Mouse (Mus musculus) liver, embryonic 13.5 days (tissue): ENCODE results near the gene Gba. TPM values are rescaled to one million over a fixed set of nuclear protein-coding genes. Genes with fewer than 3 reads are reported as not detected.
A peak's percentile ranks its signal among the peaks of the same experiment; 100 is the strongest.
"Not testable (repeated sequence)": the region's sequence is repeated elsewhere in the genome, so short reads cannot be mapped to it uniquely, and the experiment has no call there.

Source experiments
- ATAC-seq: fragments of 200-750 bp; cut with Nextera tagmentation; 2 replicates; pipeline ENCODE4 v1.8.0; 2017; ENCODE audit warnings: low read depth, mild to moderate bottlenecking, moderate number of reproducible peaks, moderate library complexity
- DNase-seq: peaks from one replicate; pipeline ENCODE4 v3.0.0; 2022
- H3K27ac ChIP-seq: fragments of 300-500 bp; sonication (generic); 2 replicates; pipeline ENCODE4 v1.5.1; 2015; ENCODE audit warnings: moderate library complexity, mild to moderate bottlenecking, inconsistent platforms
- H3K27me3 ChIP-seq: fragments of 300-500 bp; sonication (generic); 2 replicates; pipeline ENCODE4 v1.6.1; 2015; ENCODE audit warnings: mild to moderate bottlenecking, inconsistent platforms
- H3K36me3 ChIP-seq: fragments of 300-500 bp; sonication (generic); 2 replicates; pipeline ENCODE4 v1.6.1; 2015; ENCODE audit warnings: mild to moderate bottlenecking, inconsistent platforms
- H3K4me1 ChIP-seq: fragments of 300-500 bp; sonication (generic); replicated peaks from 2 replicates; pipeline ENCODE4 v1.6.1; 2015; ENCODE audit warnings: inconsistent platforms
- H3K4me2 ChIP-seq: fragments of 300-500 bp; sonication (generic); 2 replicates; pipeline ENCODE4 v1.6.1; 2015; ENCODE audit warnings: inconsistent platforms, mild to moderate bottlenecking, moderate library complexity
- H3K4me3 ChIP-seq: fragments of 300-500 bp; sonication (generic); replicated peaks from 2 replicates; pipeline ENCODE4 v1.5.1; 2015; ENCODE audit warnings: mild to moderate bottlenecking, inconsistent platforms
- H3K9ac ChIP-seq: fragments of 300-500 bp; sonication (generic); 2 replicates; pipeline ENCODE4 v1.6.1; 2015; ENCODE audit warnings: mild to moderate bottlenecking, inconsistent platforms
- H3K9me3 ChIP-seq: fragments of 300-500 bp; sonication (generic); replicated peaks from 2 replicates; pipeline ENCODE4 v1.6.1; 2016; ENCODE audit warnings: inconsistent platforms
- WGBS: fragments of 180-500 bp; shearing (Covaris S2); methylation state at CpG from one replicate; pipeline ENCODE4 v1.1.7; 2015; ENCODE audit not compliant: insufficient replicate concordance; 5-methylcytosine and 5-hydroxymethylcytosine counted together
- polyA plus RNA-seq: library from polyadenylated mRNA; unstranded; fragments of >200 nt; fragmentation: Nextera tagmentation; extraction: Ambion mirVana; gene quantifications from 2 replicates; pipeline ENCODE4 v1.2.1, GENCODE M21; 2015

The Gba gene
- 21.7 and 23.7 TPM in 2 replicates for polyA plus RNA-seq

- Histone ChIP-seq H3K9me3 (no peaks in the 10 kb centered on the region), H3K36me3 (peaks cover 28% of the 10 kb centered on the region), H3K27ac (peak within 1 kb of the TSS; percentile 60), H3K4me3 (peak within 1 kb of the TSS; percentile 69), H3K4me2 (peak within 1 kb of the TSS; percentile 81), H3K27me3 (0 out of 2 replicates have a peak, but pooled peaks cover 6% of the 10 kb centered on the region), H3K9ac (peak within 1 kb of the TSS; percentile 75), H3K4me1 (peaks cover 12% of the 10 kb centered on the region)
- WGBS, result 20% methylated on average over 13 of the region's 13 CpGs
- peak; percentile 81 for ATAC-seq
- DNase-seq, result peak; percentile 79
Observed at GRCm38 (mm10) chr3:89202253-89203141, at the start of gene Gba. TSS of gene Gba (plus strand) at chr3:89202928.

GRCm38 (mm10) chr3:89156951-89157350, 45.8 kb upstream of the Gba start:
- WGBS, result 65% methylated on average over 8 of the region's 8 CpGs
- H3K36me3 ChIP-seq, result no peaks in the 10 kb centered on the region
- H3K9ac ChIP-seq, result no peak overlapping the region
- ATAC-seq (no peak), DNase-seq (no peak)
- H3K9me3 ChIP-seq, result no peaks in the 10 kb centered on the region
- no peak overlapping the region for H3K4me2 ChIP-seq
- H3K27me3 ChIP-seq, result peaks cover 49% of the 10 kb centered on the region
- no peak overlapping the region for H3K27ac ChIP-seq
- H3K4me3 ChIP-seq, result no peak overlapping the region
- peaks cover 30% of the 10 kb centered on the region for H3K4me1 ChIP-seq

GRCm38 (mm10) chr3:89158651-89159050, 44.1 kb upstream of the Gba start:
- ATAC-seq, result no peak
- H3K27ac ChIP-seq, result no peak overlapping the region
- 16% methylated on average over 7 of the region's 7 CpGs for WGBS
- no peak overlapping the region for H3K4me3 ChIP-seq
- H3K27me3 ChIP-seq, result peaks cover 40% of the 10 kb centered on the region
- H3K4me1 ChIP-seq, result peaks cover 23% of the 10 kb centered on the region
- no peaks in the 10 kb centered on the region for H3K36me3 ChIP-seq
- 0 out of 2 replicates have a peak overlapping the region, but pooled peaks have one; percentile 99 for H3K4me2 ChIP-seq
- no peak for DNase-seq
- no peak overlapping the region for H3K9ac ChIP-seq
- H3K9me3 ChIP-seq, result no peaks in the 10 kb centered on the region

GRCm38 (mm10) chr3:89159211-89159610, 43.5 kb upstream of the Gba start:
- DNase-seq (peak; percentile 64), ATAC-seq (no peak; the same call in 1 of the 2 replicates)
- WGBS, result 1% methylated on average over 13 of the region's 13 CpGs

GRCm38 (mm10) chr3:89159616-89160344, 42.9 kb upstream of the Gba start, which contains the start of gene Hcn3:
TSS of gene Hcn3 (minus strand) at chr3:89160196.
- no peaks in the 10 kb centered on the region for H3K36me3 ChIP-seq
- H3K9ac ChIP-seq, result peak within 1 kb of the TSS; percentile 70
- DNase-seq, result peak; percentile 61
- H3K27ac ChIP-seq, result no peak within 1 kb of the TSS
- under 1% methylated on average over 66 of the region's 66 CpGs for WGBS
- H3K9me3 ChIP-seq, result no peaks in the 10 kb centered on the region
- peak within 1 kb of the TSS; percentile 68 for H3K4me3 ChIP-seq
- H3K4me2 ChIP-seq, result peak within 1 kb of the TSS; percentile 99
- peaks cover 31% of the 10 kb centered on the region for H3K4me1 ChIP-seq
- peak; percentile 35 for ATAC-seq
- H3K27me3 ChIP-seq, result peaks cover 35% of the 10 kb centered on the region

More at GRCm38 (mm10) chr3:89159211-89159610, 43.5 kb upstream of the Gba start:
- Histone ChIP-seq H3K9ac (peak overlapping the region; percentile 70), H3K4me2 (peak overlapping the region; percentile 99), H3K27ac (no peak overlapping the region), H3K4me3 (peak overlapping the region; percentile 68), H3K9me3 (no peaks in the 10 kb centered on the region), H3K4me1 (peaks cover 29% of the 10 kb centered on the region), H3K36me3 (no peaks in the 10 kb centered on the region), H3K27me3 (peaks cover 37% of the 10 kb centered on the region)

- DNase-seq, ATAC-seq, H3K9ac ChIP-seq, H3K36me3 ChIP-seq, H3K9me3 ChIP-seq, H3K4me2 ChIP-seq, H3K4me3 ChIP-seq, H3K27ac ChIP-seq: not testable (repeated sequence)
- peaks cover 26% of the 10 kb centered on the region for H3K27me3 ChIP-seq
- peaks cover 41% of the 10 kb centered on the region for H3K4me1 ChIP-seq
Observed at GRCm38 (mm10) chr3:89161207-89161606, 41.5 kb upstream of the Gba start.

GRCm38 (mm10) chr3:89161786-89162185, 40.9 kb upstream of the Gba start:
- H3K4me1 ChIP-seq, result peaks cover 47% of the 10 kb centered on the region

GRCm38 (mm10) chr3:89163123-89163522, 39.6 kb upstream of the Gba start:
- H3K4me1 ChIP-seq, result peaks cover 51% of the 10 kb centered on the region
- peaks cover 19% of the 10 kb centered on the region for H3K27me3 ChIP-seq
- ATAC-seq, result no peak
- 57% methylated on average over 1 of the region's 1 CpGs for WGBS
- no peaks in the 10 kb centered on the region for H3K9me3 ChIP-seq
- H3K9ac ChIP-seq, result no peak overlapping the region
- H3K36me3 ChIP-seq, result peaks cover 18% of the 10 kb centered on the region
- no peak overlapping the region for H3K4me3 ChIP-seq
- DNase-seq, result no peak
- H3K4me2 ChIP-seq, result no peak overlapping the region
- no peak overlapping the region for H3K27ac ChIP-seq

More at GRCm38 (mm10) chr3:89161786-89162185, 40.9 kb upstream of the Gba start:
- H3K36me3 ChIP-seq, result peaks cover 6% of the 10 kb centered on the region
- WGBS, result 75% methylated on average over 4 of the region's 4 CpGs
- H3K9me3 ChIP-seq, result no peaks in the 10 kb centered on the region
- H3K27me3 ChIP-seq, result peaks cover 26% of the 10 kb centered on the region
- H3K27ac ChIP-seq, result no peak overlapping the region
- no peak for ATAC-seq
- H3K4me2 ChIP-seq, result no peak overlapping the region
- no peak overlapping the region for H3K4me3 ChIP-seq
- DNase-seq, result no peak
- H3K9ac ChIP-seq, result no peak overlapping the region

GRCm38 (mm10) chr3:89163643-89164245, 39.0 kb upstream of the Gba start:
- Histone ChIP-seq H3K9me3 (no peaks in the 10 kb centered on the region), H3K36me3 (peaks cover 25% of the 10 kb centered on the region), H3K4me1 (peaks cover 49% of the 10 kb centered on the region), H3K27ac (peak overlapping the region; percentile 96), H3K27me3 (peaks cover 12% of the 10 kb centered on the region), H3K9ac (peak overlapping the region; percentile 92), H3K4me2 (peak overlapping the region; percentile 81), H3K4me3 (peak overlapping the region; percentile 88)
- no peak for ATAC-seq
- DNase-seq, result no peak
- 59% methylated on average over 5 of the region's 5 CpGs for WGBS

- Histone ChIP-seq H3K9ac (peak within 1 kb of the TSS; percentile 92), H3K4me3 (peak within 1 kb of the TSS; percentile 88), H3K27ac (peak within 1 kb of the TSS; percentile 96), H3K4me1 (peaks cover 40% of the 10 kb centered on the region), H3K27me3 (peaks cover 3% of the 10 kb centered on the region), H3K4me2 (peak within 1 kb of the TSS; percentile 81), H3K9me3 (no peaks in the 10 kb centered on the region), H3K36me3 (peaks cover 34% of the 10 kb centered on the region)
- under 1% methylated on average over 79 of the region's 79 CpGs for WGBS
- ATAC-seq (peak; percentile 97), DNase-seq (peak; percentile 95)
Observed at GRCm38 (mm10) chr3:89164506-89165267, 38.0 kb upstream of the Gba start, which contains the start of gene Clk2. TSS of gene Clk2 (plus strand) at chr3:89164795.
